Mouse (Mus musculus) central nervous system, embryonic 18 days (tissue): Measurements from ENCODE around the gene Gm21863. TPM values are rescaled to one million over a fixed set of nuclear protein-coding genes. Genes with fewer than 3 reads are reported as not detected.

Source experiments
- polyA plus RNA-seq: library from polyadenylated mRNA; depleted of rRNA; stranded (reverse); fragments of >200 nt; gene quantifications from 2 replicates; pipeline ENCODE4 v1.2.3, GENCODE M21; 2012; rRNA removed

Gm21863 gene
- not detected in 2 replicates for polyA plus RNA-seq

DNA sequence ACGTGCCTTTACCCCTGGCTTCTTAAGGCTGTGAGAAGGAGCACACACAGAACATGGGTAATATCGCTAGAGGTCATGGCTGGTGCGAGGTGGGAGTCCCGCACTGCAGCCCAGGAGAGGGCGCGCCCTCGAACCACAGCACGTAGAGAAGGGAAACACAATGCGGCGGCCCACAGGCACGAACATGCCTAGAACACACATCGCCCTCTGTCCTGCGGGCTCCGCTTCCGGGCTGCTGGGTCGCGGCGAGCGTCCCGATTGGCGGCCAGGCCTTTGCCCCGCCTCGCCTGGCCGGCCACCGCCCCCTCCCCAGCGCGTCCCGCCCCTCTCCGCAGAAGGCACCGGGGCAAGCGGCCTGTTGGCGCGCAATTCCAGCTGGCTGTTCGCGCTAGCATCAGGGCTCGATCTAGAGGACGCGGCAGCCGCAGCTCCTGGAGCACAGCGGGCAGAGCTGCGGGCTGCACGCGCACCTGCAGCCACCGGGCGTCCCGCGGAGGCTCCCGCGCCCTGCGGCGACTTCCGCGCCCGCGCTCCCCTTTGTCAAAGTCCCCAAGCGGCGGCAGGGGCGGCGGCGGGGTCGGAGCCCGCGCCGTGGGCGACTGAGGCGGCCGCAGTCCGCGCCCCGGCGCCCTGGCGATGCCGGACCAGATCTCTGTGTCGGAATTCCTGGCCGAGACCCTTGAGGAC is at the start of gene Gm21863:
TSS of gene Gm21863 (plus strand) at position 637 of the 687 bp plus-strand sequence.

